Mouse (Mus musculus): ENCODE results near the gene Panx2. TPM values are rescaled to one million over a fixed set of nuclear protein-coding genes. Genes with fewer than 3 reads are reported as not detected.

The Panx2 gene
- polyA plus RNA-seq, 1 experiment from 2014 or later = 0.71 TPM

GRCm38 (mm10) chr15:89060032-89060681, 623 bp downstream of the Panx2 start:
- DNase-seq (ENCODE audit: low spot score) (peak; percentile 78), ATAC-seq (replicated peaks; ENCODE audit: low FRiP score) (peak; percentile 64)
- Histone ChIP-seq H3K27ac (ENCODE audit: low read depth, low read length) (no peak overlapping the region), H3K4me2 (ENCODE audit: low read depth, low read length, severe bottlenecking) (peak overlapping the region; percentile 91), H3K9me3 (ENCODE audit: control insufficient read depth, low read length) (no peaks in the 10 kb centered on the region), H3K4me1 (replicated peaks; ENCODE audit: control insufficient read depth, insufficient read depth, low read length) (peaks cover 4% of the 10 kb centered on the region; the same call in 1 of the 2 replicates), H3K9ac (ENCODE audit: low read length) (peak overlapping the region; percentile 79), H3K36me3 (ENCODE audit: control insufficient read depth, insufficient read depth, low read length) (no peaks in the 10 kb centered on the region), H3K4me3 (ENCODE audit: low read depth, low read length) (peak overlapping the region; percentile 78), H3K27me3 (ENCODE audit: control insufficient read depth, insufficient read depth, low read length) (peaks cover 17% of the 10 kb centered on the region)
- WGBS = 2% methylated on average over 40 of the region's 48 CpGs

- H3K27ac ChIP-seq (ENCODE audit: low read depth, low read length) = no peak overlapping the region
- WGBS = 88% methylated on average over 12 of the region's 12 CpGs
- peaks cover 17% of the 10 kb centered on the region for H3K27me3 ChIP-seq (ENCODE audit: control insufficient read depth, insufficient read depth, low read length)
Measured at GRCm38 (mm10) chr15:89060811-89061460, 1.4 kb downstream of the Panx2 start.

GRCm38 (mm10) chr15:89061761-89062517, 2.4 kb downstream of the Panx2 start:
- H3K9ac ChIP-seq (ENCODE audit: low read length) = no peak overlapping the region
- H3K4me2 ChIP-seq (ENCODE audit: low read depth, low read length, severe bottlenecking) = no peak overlapping the region
- H3K27ac ChIP-seq (ENCODE audit: low read depth, low read length) = no peak overlapping the region
- WGBS = 88% methylated on average over 6 of the region's 6 CpGs
- no peaks in the 10 kb centered on the region for H3K9me3 ChIP-seq (ENCODE audit: control insufficient read depth, low read length)
- peaks cover 24% of the 10 kb centered on the region for H3K27me3 ChIP-seq (ENCODE audit: control insufficient read depth, insufficient read depth, low read length)
- no peak overlapping the region for H3K4me3 ChIP-seq (ENCODE audit: low read depth, low read length)
- peaks cover 4% of the 10 kb centered on the region; the same call in 1 of the 2 replicates for H3K4me1 ChIP-seq (replicated peaks; ENCODE audit: control insufficient read depth, insufficient read depth, low read length)
- ATAC-seq (replicated peaks; ENCODE audit: low FRiP score) (no peak), DNase-seq (ENCODE audit: low spot score) (no peak)
- no peaks in the 10 kb centered on the region for H3K36me3 ChIP-seq (ENCODE audit: control insufficient read depth, insufficient read depth, low read length)

More at GRCm38 (mm10) chr15:89060811-89061460, 1.4 kb downstream of the Panx2 start:
- Histone ChIP-seq H3K4me3 (ENCODE audit: low read depth, low read length) (no peak overlapping the region), H3K36me3 (ENCODE audit: control insufficient read depth, insufficient read depth, low read length) (no peaks in the 10 kb centered on the region), H3K4me1 (replicated peaks; ENCODE audit: control insufficient read depth, insufficient read depth, low read length) (peaks cover 4% of the 10 kb centered on the region; the same call in 1 of the 2 replicates), H3K9me3 (ENCODE audit: control insufficient read depth, low read length) (no peaks in the 10 kb centered on the region), H3K9ac (ENCODE audit: low read length) (peak overlapping the region; percentile 79; the same call in 1 of the 2 replicates), H3K4me2 (ENCODE audit: low read depth, low read length, severe bottlenecking) (peak overlapping the region; percentile 91)
- ATAC-seq (replicated peaks; ENCODE audit: low FRiP score) (no peak), DNase-seq (ENCODE audit: low spot score) (peak; percentile 51)

GRCm38 (mm10) chr15:89062518-89062910, 3.0 kb downstream of the Panx2 start:
- Histone ChIP-seq H3K27me3 (ENCODE audit: control insufficient read depth, insufficient read depth, low read length) (peaks cover 30% of the 10 kb centered on the region), H3K9ac (ENCODE audit: low read length) (no peak overlapping the region), H3K36me3 (ENCODE audit: control insufficient read depth, insufficient read depth, low read length) (no peaks in the 10 kb centered on the region), H3K4me1 (replicated peaks; ENCODE audit: control insufficient read depth, insufficient read depth, low read length) (peaks cover 4% of the 10 kb centered on the region; the same call in 1 of the 2 replicates), H3K4me3 (ENCODE audit: low read depth, low read length) (no peak overlapping the region), H3K27ac (ENCODE audit: low read depth, low read length) (no peak overlapping the region), H3K4me2 (ENCODE audit: low read depth, low read length, severe bottlenecking) (no peak overlapping the region), H3K9me3 (ENCODE audit: control insufficient read depth, low read length) (no peaks in the 10 kb centered on the region)
- 90% methylated on average over 5 of the region's 5 CpGs for WGBS
- no peak for DNase-seq (ENCODE audit: low spot score)
- no peak for ATAC-seq (replicated peaks; ENCODE audit: low FRiP score)

- peaks cover 32% of the 10 kb centered on the region for H3K27me3 ChIP-seq (ENCODE audit: control insufficient read depth, insufficient read depth, low read length)
- H3K27ac ChIP-seq (ENCODE audit: low read depth, low read length) = no peak overlapping the region
- DNase-seq (ENCODE audit: low spot score) (no peak), ATAC-seq (replicated peaks; ENCODE audit: low FRiP score) (no peak)
- WGBS = 83% methylated on average over 7 of the region's 7 CpGs
- H3K4me3 ChIP-seq (ENCODE audit: low read depth, low read length) = no peak overlapping the region
- peaks cover 4% of the 10 kb centered on the region; the same call in 1 of the 2 replicates for H3K4me1 ChIP-seq (replicated peaks; ENCODE audit: control insufficient read depth, insufficient read depth, low read length)
- H3K36me3 ChIP-seq (ENCODE audit: control insufficient read depth, insufficient read depth, low read length) = no peaks in the 10 kb centered on the region
- no peak overlapping the region for H3K9ac ChIP-seq (ENCODE audit: low read length)
- H3K4me2 ChIP-seq (ENCODE audit: low read depth, low read length, severe bottlenecking) = no peak overlapping the region
- no peaks in the 10 kb centered on the region for H3K9me3 ChIP-seq (ENCODE audit: control insufficient read depth, low read length)
Measured at GRCm38 (mm10) chr15:89063001-89063400, 3.5 kb downstream of the Panx2 start.

- H3K9ac ChIP-seq (ENCODE audit: low read length) = no peak overlapping the region
- H3K4me1 ChIP-seq (replicated peaks; ENCODE audit: control insufficient read depth, insufficient read depth, low read length) = peaks cover 4% of the 10 kb centered on the region; the same call in 1 of the 2 replicates
- no peak overlapping the region for H3K27ac ChIP-seq (ENCODE audit: low read depth, low read length)
- H3K36me3 ChIP-seq (ENCODE audit: control insufficient read depth, insufficient read depth, low read length) = no peaks in the 10 kb centered on the region
- DNase-seq (ENCODE audit: low spot score) = no peak
- peaks cover 33% of the 10 kb centered on the region for H3K27me3 ChIP-seq (ENCODE audit: control insufficient read depth, insufficient read depth, low read length)
- H3K9me3 ChIP-seq (ENCODE audit: control insufficient read depth, low read length) = no peaks in the 10 kb centered on the region
- H3K4me3 ChIP-seq (ENCODE audit: low read depth, low read length) = no peak overlapping the region
- 79% methylated on average over 6 of the region's 6 CpGs for WGBS
- H3K4me2 ChIP-seq (ENCODE audit: low read depth, low read length, severe bottlenecking) = no peak overlapping the region
- ATAC-seq (replicated peaks; ENCODE audit: low FRiP score) = no peak
Measured at GRCm38 (mm10) chr15:89063536-89063935, 4.0 kb downstream of the Panx2 start.

GRCm38 (mm10) chr15:89064891-89065290, 5.4 kb downstream of the Panx2 start:
- H3K9ac ChIP-seq (ENCODE audit: low read length) = no peak overlapping the region
- ATAC-seq (replicated peaks; ENCODE audit: low FRiP score) (no peak), DNase-seq (ENCODE audit: low spot score) (no peak)
- no peak overlapping the region for H3K27ac ChIP-seq (ENCODE audit: low read depth, low read length)
- 92% methylated on average over 5 of the region's 5 CpGs for WGBS
- peaks cover 31% of the 10 kb centered on the region for H3K27me3 ChIP-seq (ENCODE audit: control insufficient read depth, insufficient read depth, low read length)
- H3K9me3 ChIP-seq (ENCODE audit: control insufficient read depth, low read length) = no peaks in the 10 kb centered on the region
- H3K4me2 ChIP-seq (ENCODE audit: low read depth, low read length, severe bottlenecking) = no peak overlapping the region
- H3K4me3 ChIP-seq (ENCODE audit: low read depth, low read length) = no peak overlapping the region
- H3K36me3 ChIP-seq (ENCODE audit: control insufficient read depth, insufficient read depth, low read length) = no peaks in the 10 kb centered on the region
- peaks cover 4% of the 10 kb centered on the region; the same call in 1 of the 2 replicates for H3K4me1 ChIP-seq (replicated peaks; ENCODE audit: control insufficient read depth, insufficient read depth, low read length)

GRCm38 (mm10) chr15:89067609-89068008, 8.1 kb downstream of the Panx2 start:
- WGBS = 49% methylated on average over 35 of the region's 35 CpGs
- peaks cover 24% of the 10 kb centered on the region for H3K27me3 ChIP-seq (ENCODE audit: control insufficient read depth, insufficient read depth, low read length)
- no peaks in the 10 kb centered on the region for H3K4me1 ChIP-seq (replicated peaks; ENCODE audit: control insufficient read depth, insufficient read depth, low read length)
- H3K4me3 ChIP-seq (ENCODE audit: low read depth, low read length) = no peak overlapping the region
- no peaks in the 10 kb centered on the region for H3K36me3 ChIP-seq (ENCODE audit: control insufficient read depth, insufficient read depth, low read length)
- no peak overlapping the region for H3K9ac ChIP-seq (ENCODE audit: low read length)
- H3K27ac ChIP-seq (ENCODE audit: low read depth, low read length) = no peak overlapping the region
- DNase-seq (ENCODE audit: low spot score) (no peak), ATAC-seq (replicated peaks; ENCODE audit: low FRiP score) (no peak)
- H3K9me3 ChIP-seq (ENCODE audit: control insufficient read depth, low read length) = no peaks in the 10 kb centered on the region
- no peak overlapping the region; the same call in 1 of the 2 replicates for H3K4me2 ChIP-seq (ENCODE audit: low read depth, low read length, severe bottlenecking)

Measured in forebrain, embryonic 11.5 days (tissue).